Comparison of ENCODE assay signal across 8 mouse cellular contexts in genomic region chr3:54155639-54156315, GRCm38 (mm10). TPM values are rescaled to one million over a fixed set of nuclear protein-coding genes. Genes with fewer than 3 reads are reported as not detected.
A peak's percentile ranks its signal among the peaks of the same experiment; 100 is the strongest.
DNase-seq lines count a peak whose midpoint lies in the region; ATAC-seq lines count a peak whose summit lies in the region.

TSS of gene Trpc4 (plus strand) at chr3:54156035.

- H3K4me1 ChIP-seq in embryonic facial prominence, embryonic 11.5 days (ENCODE audit: control insufficient read depth, insufficient read depth, low read length) = 0 out of 2 replicates have a peak, but pooled peaks cover 2% of the 10 kb centered on the region
- no peaks in the 10 kb centered on the region; the same call in none of the 2 replicates for H3K4me1 ChIP-seq in hindbrain, embryonic 11.5 days (replicated peaks; ENCODE audit: control insufficient read depth, insufficient read depth, low read length)
- peaks cover 9% of the 10 kb centered on the region for H3K4me1 ChIP-seq in limb, embryonic 11.5 days (ENCODE audit: control insufficient read depth, insufficient read depth, low read length)

- peak; percentile 14 for DNase-seq in kidney, postnatal 10 days
- no peak for DNase-seq in kidney, postnatal 36 days
- peak; percentile 25 for DNase-seq in embryonic facial prominence, embryonic 11.5 days (ENCODE audit: low spot score)
- DNase-seq in hindbrain, embryonic 11.5 days (ENCODE audit: low spot score) = peak; percentile 50
- DNase-seq in limb, embryonic 11.5 days (ENCODE audit: low spot score) = no peak
- DNase-seq in right cerebral cortex, adult 2 months (ENCODE audit: low spot score in 2 of 2) = peak; percentile 52 to 62
- DNase-seq in thymus, postnatal 25 days = no peak
- no peak for DNase-seq in adrenal gland, adult (ENCODE audit: inconsistent age in 2 of 2, low spot score in 1 of 2)

- peak within 1 kb of the TSS; percentile 86 for H3K4me2 ChIP-seq in embryonic facial prominence, embryonic 11.5 days (ENCODE audit: low read depth, low read length)
- H3K4me2 ChIP-seq in hindbrain, embryonic 11.5 days (replicated peaks; ENCODE audit: low read depth, low read length) = peak within 1 kb of the TSS; percentile 97
- peak within 1 kb of the TSS; percentile 98 for H3K4me2 ChIP-seq in limb, embryonic 11.5 days (ENCODE audit: low read depth, severe bottlenecking)

- WGBS in embryonic facial prominence, embryonic 11.5 days = under 1% methylated on average over 32 of the region's 36 CpGs
- under 1% methylated on average over 36 of the region's 36 CpGs for WGBS in hindbrain, embryonic 11.5 days
- under 1% methylated on average over 36 of the region's 36 CpGs for WGBS in limb, embryonic 11.5 days

- no peaks in the 10 kb centered on the region for H3K36me3 ChIP-seq in embryonic facial prominence, embryonic 11.5 days (replicated peaks; ENCODE audit: control insufficient read depth, insufficient read depth, low read depth, low read length)
- H3K36me3 ChIP-seq in hindbrain, embryonic 11.5 days (ENCODE audit: control insufficient read depth, insufficient read depth, low read length) = no peaks in the 10 kb centered on the region
- H3K36me3 ChIP-seq in limb, embryonic 11.5 days (ENCODE audit: control insufficient read depth, insufficient read depth, low read length) = no peaks in the 10 kb centered on the region

- no peaks in the 10 kb centered on the region for H3K9me3 ChIP-seq in embryonic facial prominence, embryonic 11.5 days (replicated peaks; ENCODE audit: control insufficient read depth, low read length)
- no peaks in the 10 kb centered on the region for H3K9me3 ChIP-seq in hindbrain, embryonic 11.5 days (ENCODE audit: control insufficient read depth, low read length)
- no peaks in the 10 kb centered on the region for H3K9me3 ChIP-seq in limb, embryonic 11.5 days (ENCODE audit: control insufficient read depth, low read length)

- peak within 1 kb of the TSS; percentile 34 for H3K9ac ChIP-seq in embryonic facial prominence, embryonic 11.5 days (replicated peaks; ENCODE audit: low read length)
- peak within 1 kb of the TSS; percentile 44 for H3K9ac ChIP-seq in hindbrain, embryonic 11.5 days (ENCODE audit: low read depth, low read length)
- peak within 1 kb of the TSS; percentile 27; the same call in 1 of the 2 replicates for H3K9ac ChIP-seq in limb, embryonic 11.5 days (ENCODE audit: low read length)

- H3K27ac ChIP-seq in embryonic facial prominence, embryonic 11.5 days (replicated peaks; ENCODE audit: low read depth, low read length) = no peak within 1 kb of the TSS
- H3K27ac ChIP-seq in hindbrain, embryonic 11.5 days (ENCODE audit: low read depth, low read length) = no peak within 1 kb of the TSS
- no peak within 1 kb of the TSS for H3K27ac ChIP-seq in limb, embryonic 11.5 days (replicated peaks; ENCODE audit: low read depth, low read length)

- ATAC-seq in embryonic facial prominence, embryonic 11.5 days (replicated peaks; ENCODE audit: insufficient number of reproducible peaks, low FRiP score, low TSS enrichment, low read depth) = peak; percentile 77
- peak; percentile 83 for ATAC-seq in hindbrain, embryonic 11.5 days (ENCODE audit: low FRiP score)
- peak; percentile 68 for ATAC-seq in limb, embryonic 11.5 days (ENCODE audit: insufficient number of reproducible peaks, low FRiP score, low TSS enrichment, low read depth)

- H3K4me3 ChIP-seq in embryonic facial prominence, embryonic 11.5 days (ENCODE audit: low read depth, low read length) = peak within 1 kb of the TSS; percentile 42
- H3K4me3 ChIP-seq in hindbrain, embryonic 11.5 days (ENCODE audit: low read depth, low read length) = peak within 1 kb of the TSS; percentile 45
- H3K4me3 ChIP-seq in limb, embryonic 11.5 days (ENCODE audit: low read depth, low read length) = peak within 1 kb of the TSS; percentile 39

- peaks cover 7% of the 10 kb centered on the region; the same call in 1 of the 2 replicates for H3K27me3 ChIP-seq in embryonic facial prominence, embryonic 11.5 days (ENCODE audit: control insufficient read depth, insufficient read depth, low read length)
- peaks cover 12% of the 10 kb centered on the region; the same call in 1 of the 2 replicates for H3K27me3 ChIP-seq in hindbrain, embryonic 11.5 days (ENCODE audit: control insufficient read depth, insufficient read depth, low read length)
- peaks cover 21% of the 10 kb centered on the region for H3K27me3 ChIP-seq in limb, embryonic 11.5 days (ENCODE audit: control insufficient read depth, insufficient read depth, low read length)

RNA-seq across cellular contexts. Expression of gene Trpc4, which starts in this region (rescaled TPM):
- 1.0 and 1.2 TPM in 2 replicates for polyA plus RNA-seq in embryonic facial prominence, embryonic 11.5 days (2014; fragmentation: Nextera tagmentation; extraction: Ambion mirVana)
- 0.63 and 0.96 TPM in 2 replicates for polyA plus RNA-seq in hindbrain, embryonic 11.5 days (2014; fragmentation: Nextera tagmentation; extraction: Ambion mirVana)
- polyA plus RNA-seq in limb, embryonic 11.5 days (2014; fragmentation: Nextera tagmentation; extraction: Ambion mirVana) = 0.41 and 0.65 TPM in 2 replicates

Comparison
In these comparisons a context has a peak if more than half of its experiments do, and no peak if none do; other contexts are left out.
1. DNase-seq: peak in kidney, postnatal 10 days (single experiment), embryonic facial prominence, embryonic 11.5 days (single experiment) and right cerebral cortex, adult 2 months (2 of 2); none in kidney, postnatal 36 days (0 of 2), limb, embryonic 11.5 days (single experiment), thymus, postnatal 25 days (single experiment) and adrenal gland, adult (0 of 2).
2. Peak in DNase-seq, ATAC-seq, H3K4me3 ChIP-seq, H3K9ac ChIP-seq and H3K4me2 ChIP-seq in hindbrain, embryonic 11.5 days; RNA of the gene not detected or under 1 TPM.
3. Peak in ATAC-seq, H3K4me3 ChIP-seq, H3K9ac ChIP-seq and H3K4me2 ChIP-seq in limb, embryonic 11.5 days; RNA of the gene not detected or under 1 TPM.
4. Peak in every context shown above with its lines, with median percentiles within 50 percentile points of each other: ATAC-seq, H3K4me2 ChIP-seq, H3K4me3 ChIP-seq and H3K9ac ChIP-seq.